Mouse (Mus musculus) thymus, adult 2 months (tissue): ENCODE results near the gene Disc1.

Experiments used
- CTCF ChIP-seq: fragments of 200-500 bp; IDR thresholded peaks from 2 replicates; pipeline ENCODE4 v1.5.1; 2012; ENCODE audit warnings: mild to moderate bottlenecking, control low read depth, low read length, moderate library complexity, borderline replicate concordance; ENCODE audit not compliant: control insufficient read depth, poor library complexity, insufficient read depth; ENCODE audit errors: extremely low read depth
- POLR2A ChIP-seq: fragments of 200-500 bp; IDR thresholded peaks from 2 replicates; pipeline ENCODE4 v1.6.1; 2012; ENCODE audit warnings: mild to moderate bottlenecking, low read length, control low read depth, moderate library complexity; ENCODE audit not compliant: control insufficient read depth, poor library complexity, insufficient read depth; ENCODE audit errors: extremely low read depth

GRCm38 (mm10) chr8:125031276-125031675, 22.7 kb upstream of the Disc1 start:
- no peak for TF ChIP-seq CTCF
- no peak for TF ChIP-seq POLR2A
